Mouse (Mus musculus) liver, embryonic 11.5 days (tissue): ENCODE measurements at regions not wholly inside any gene's neighbourhood (a gene's known extent, or its start where the extent isn't known, plus 50 kb on each side); places are given as distances from the start of the nearest gene placed in this dataset.

Experiments
- ATAC-seq: fragments of 200-750 bp; cut with Nextera tagmentation; replicated peaks from 2 replicates; pipeline ENCODE4 v1.8.0; 2017; ENCODE audit warnings: moderate number of reproducible peaks, mild to moderate bottlenecking, moderate TSS enrichment, moderate library complexity; ENCODE audit not compliant: low FRiP score
- DNase-seq: peaks from one replicate; pipeline ENCODE4 v3.0.0-alpha.2; 2017; ENCODE audit warnings: low spot score
- H3K27ac ChIP-seq: fragments of 300-500 bp; sonication (generic); 2 replicates; pipeline ENCODE4 v1.5.1; 2014; ENCODE audit warnings: mild to moderate bottlenecking, low read depth, low read length, control low read depth
- H3K27me3 ChIP-seq: fragments of 300-500 bp; sonication (generic); replicated peaks from 2 replicates; pipeline ENCODE4 v1.6.1; 2014; ENCODE audit warnings: low read length, mixed read lengths; ENCODE audit not compliant: control insufficient read depth, insufficient read depth
- H3K36me3 ChIP-seq: fragments of 300-500 bp; sonication (generic); 2 replicates; pipeline ENCODE4 v1.6.1; 2014; ENCODE audit warnings: mild to moderate bottlenecking, low read length, moderate library complexity, mixed read lengths; ENCODE audit not compliant: control insufficient read depth, insufficient read depth
- H3K4me1 ChIP-seq: fragments of 300-500 bp; sonication (generic); replicated peaks from 2 replicates; pipeline ENCODE4 v1.6.1; 2014; ENCODE audit warnings: low read length, mixed read lengths; ENCODE audit not compliant: control insufficient read depth, insufficient read depth
- H3K4me2 ChIP-seq: fragments of 300-500 bp; sonication (generic); 2 replicates; pipeline ENCODE4 v1.6.1; 2014; ENCODE audit warnings: mild to moderate bottlenecking, control low read depth, moderate library complexity
- H3K4me3 ChIP-seq: fragments of 300-500 bp; sonication (generic); 2 replicates; pipeline ENCODE4 v1.5.1; 2014; ENCODE audit warnings: low read depth, low read length, control low read depth
- H3K9ac ChIP-seq: fragments of 300-500 bp; sonication (generic); 2 replicates; pipeline ENCODE4 v1.6.1; 2014; ENCODE audit warnings: low read depth, low read length, control low read depth
- H3K9me3 ChIP-seq: fragments of 300-500 bp; sonication (generic); 2 replicates; pipeline ENCODE4 v1.6.1; 2016; ENCODE audit warnings: low read length, inconsistent platforms, mixed read lengths; ENCODE audit not compliant: control insufficient read depth
- WGBS: fragments of 180-500 bp; shearing (Covaris S2); extraction: QIAGEN DNeasy Blood & Tissue Kit; methylation state at CpG from one replicate; pipeline ENCODE4 v1.1.7; 2014; 5-methylcytosine and 5-hydroxymethylcytosine counted together

DNA sequence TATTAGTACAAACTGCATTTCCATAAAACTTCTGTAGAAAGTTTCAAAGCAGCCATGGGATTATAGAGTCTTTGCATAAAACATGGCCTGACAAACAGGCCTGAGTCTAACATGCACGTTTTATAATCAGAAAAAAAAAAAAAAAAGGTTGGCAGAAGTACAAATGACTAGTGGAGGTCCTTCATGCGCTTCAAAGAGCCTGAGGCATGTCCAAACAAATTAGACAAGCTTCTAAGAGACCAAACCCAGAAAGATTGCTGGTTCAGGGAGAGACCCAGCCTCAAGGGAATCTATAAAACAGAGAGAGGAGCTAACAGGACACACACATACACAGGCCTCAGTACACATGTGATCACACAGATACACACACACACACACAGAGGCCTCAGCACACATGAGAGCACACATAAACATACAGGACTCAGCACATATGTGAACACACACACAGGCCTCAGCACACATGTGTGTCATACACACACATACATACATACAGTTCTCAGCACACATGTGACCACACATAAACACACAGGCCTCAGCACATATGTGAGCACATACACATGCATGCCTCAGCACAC lies 57.0 kb upstream of the Gnaq start:
- H3K36me3 ChIP-seq: no peaks in the 10 kb centered on the region
- ATAC-seq (no peak), DNase-seq (no peak)
- H3K4me3 ChIP-seq: no peak overlapping the region
- H3K4me2 ChIP-seq: no peak overlapping the region
- no peaks in the 10 kb centered on the region for H3K27me3 ChIP-seq
- no peak overlapping the region for H3K9ac ChIP-seq
- 56% methylated on average over 2 of the region's 2 CpGs for WGBS
- 0 out of 2 replicates have a peak, but pooled peaks cover 2% of the 10 kb centered on the region for H3K9me3 ChIP-seq
- H3K27ac ChIP-seq: no peak overlapping the region
- H3K4me1 ChIP-seq: no peaks in the 10 kb centered on the region

DNA sequence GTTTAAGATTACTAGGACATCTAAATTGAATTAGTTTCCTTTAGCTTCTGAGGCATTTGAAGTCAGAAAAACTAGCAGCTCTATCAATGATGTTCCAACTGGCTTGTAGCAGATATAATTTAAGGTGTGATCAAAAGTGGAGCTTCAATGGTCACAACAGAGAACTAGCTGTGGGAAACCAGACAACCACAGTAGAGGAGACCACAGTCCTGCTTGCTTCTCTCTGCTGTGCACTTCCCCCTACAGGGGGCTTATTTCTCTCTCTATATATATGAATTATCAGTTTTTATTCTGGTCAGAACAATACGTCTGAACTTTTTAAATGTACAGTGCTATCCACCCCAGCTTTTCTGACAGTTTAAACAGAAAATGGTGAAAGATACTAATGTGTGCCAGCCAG lies 57.6 kb upstream of the Gnaq start:
- no peak overlapping the region for H3K4me3 ChIP-seq
- no peak overlapping the region for H3K9ac ChIP-seq
- ATAC-seq: no peak

DNA sequence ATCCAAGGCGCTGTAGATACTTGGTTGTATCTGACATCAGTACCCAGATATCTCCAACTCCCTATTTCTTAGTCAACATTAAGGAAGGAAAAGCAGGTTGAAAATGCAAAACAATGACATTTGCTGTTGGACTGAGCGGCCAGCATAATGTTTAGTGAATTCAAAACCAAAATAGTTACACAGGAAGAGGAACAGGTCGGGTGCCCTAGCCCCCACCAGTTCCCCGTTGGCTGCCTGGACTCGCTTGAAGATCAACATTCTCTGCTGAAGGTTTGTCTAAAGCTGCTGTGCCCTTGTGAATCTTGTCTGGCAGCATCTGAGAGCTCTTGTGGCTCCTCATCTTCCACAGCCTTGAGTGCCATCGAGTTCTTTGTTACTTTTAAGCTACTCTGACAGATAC lies 65.3 kb upstream of the Gnaq start:
- Histone ChIP-seq H3K27me3 (no peaks in the 10 kb centered on the region), H3K4me1 (no peaks in the 10 kb centered on the region), H3K4me3 (no peak overlapping the region), H3K4me2 (no peak overlapping the region), H3K9me3 (no peaks in the 10 kb centered on the region), H3K27ac (no peak overlapping the region), H3K36me3 (no peaks in the 10 kb centered on the region), H3K9ac (no peak overlapping the region)
- WGBS: 73% methylated on average over 6 of the region's 6 CpGs
- no peak for DNase-seq
- ATAC-seq: no peak

More for the DNA sequence above, 57.6 kb upstream of the Gnaq start:
- no peaks in the 10 kb centered on the region for H3K36me3 ChIP-seq
- 84% methylated on average over 1 of the region's 1 CpGs for WGBS
- DNase-seq: no peak
- H3K4me2 ChIP-seq: no peak overlapping the region
- H3K27ac ChIP-seq: no peak overlapping the region
- H3K27me3 ChIP-seq: no peaks in the 10 kb centered on the region
- no peaks in the 10 kb centered on the region for H3K9me3 ChIP-seq
- H3K4me1 ChIP-seq: no peaks in the 10 kb centered on the region

DNA sequence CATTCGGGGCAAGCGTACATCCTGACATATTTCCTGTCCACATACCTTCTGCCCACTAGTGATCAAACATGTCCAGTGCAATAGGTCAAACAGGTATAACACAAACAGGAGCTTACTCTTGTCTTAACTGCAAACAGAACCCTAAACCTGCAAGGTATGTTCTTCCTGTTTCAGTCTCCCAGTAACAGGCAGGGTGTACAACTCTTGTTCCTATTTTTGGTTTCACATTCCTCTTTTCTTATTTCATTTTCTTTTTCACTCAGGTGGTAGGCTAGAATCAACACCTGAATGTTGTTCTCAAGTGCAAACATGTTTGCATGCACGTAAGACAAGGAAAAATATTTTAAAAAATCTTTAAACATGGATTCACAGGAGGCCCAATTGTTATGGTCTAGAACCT lies 67.7 kb upstream of the Gnaq start:
- peaks cover 3% of the 10 kb centered on the region; the same call in 1 of the 2 replicates for H3K27me3 ChIP-seq
- no peaks in the 10 kb centered on the region for H3K36me3 ChIP-seq
- H3K27ac ChIP-seq: no peak overlapping the region
- no peaks in the 10 kb centered on the region for H3K4me1 ChIP-seq
- H3K9me3 ChIP-seq: no peaks in the 10 kb centered on the region
- H3K9ac ChIP-seq: no peak overlapping the region
- no peak for ATAC-seq
- DNase-seq: no peak
- no peak overlapping the region for H3K4me2 ChIP-seq
- 85% methylated on average over 3 of the region's 3 CpGs for WGBS
- no peak overlapping the region for H3K4me3 ChIP-seq

DNA sequence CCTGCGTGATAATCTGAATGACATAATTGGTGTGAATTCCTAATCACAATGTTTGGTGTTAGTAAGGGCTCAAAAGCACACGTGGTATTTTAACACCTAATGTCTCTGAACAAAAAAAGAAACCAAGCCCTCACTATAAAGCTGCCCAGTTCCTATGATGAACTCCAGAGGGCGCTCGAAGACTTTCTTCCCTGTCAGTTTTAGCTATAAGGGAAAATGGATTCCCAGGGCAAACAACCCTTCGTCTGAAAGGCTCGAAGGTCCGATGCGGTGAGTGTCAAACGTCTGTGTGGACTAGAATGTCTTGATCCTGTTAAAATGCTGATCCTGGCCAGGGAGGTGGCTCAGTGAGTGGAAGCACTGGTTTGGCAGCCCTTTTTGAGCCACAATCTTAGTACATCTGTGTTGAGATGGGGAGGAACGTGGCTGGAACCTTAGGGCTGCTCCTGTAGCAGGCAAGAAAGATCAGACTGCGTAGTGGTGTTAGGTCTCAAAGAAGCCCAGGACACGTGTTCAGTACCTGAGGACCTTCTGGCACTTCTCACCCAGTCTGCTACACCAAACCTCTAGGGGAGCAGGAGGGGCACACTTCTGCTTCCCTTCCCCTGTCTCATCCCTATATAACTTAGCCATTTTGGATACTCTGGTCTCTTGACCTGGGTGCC lies 68.6 kb upstream of the Gnaq start:
- DNase-seq (peak; percentile 65), ATAC-seq (no peak)
- Histone ChIP-seq H3K27ac (no peak overlapping the region), H3K4me3 (0 out of 2 replicates have a peak overlapping the region, but pooled peaks have one; percentile 28), H3K4me2 (peak overlapping the region; percentile 62), H3K9me3 (no peaks in the 10 kb centered on the region), H3K9ac (peak overlapping the region; percentile 26), H3K27me3 (peaks cover 3% of the 10 kb centered on the region; the same call in 1 of the 2 replicates), H3K36me3 (no peaks in the 10 kb centered on the region), H3K4me1 (no peaks in the 10 kb centered on the region)
- WGBS: 14% methylated on average over 12 of the region's 12 CpGs

DNA sequence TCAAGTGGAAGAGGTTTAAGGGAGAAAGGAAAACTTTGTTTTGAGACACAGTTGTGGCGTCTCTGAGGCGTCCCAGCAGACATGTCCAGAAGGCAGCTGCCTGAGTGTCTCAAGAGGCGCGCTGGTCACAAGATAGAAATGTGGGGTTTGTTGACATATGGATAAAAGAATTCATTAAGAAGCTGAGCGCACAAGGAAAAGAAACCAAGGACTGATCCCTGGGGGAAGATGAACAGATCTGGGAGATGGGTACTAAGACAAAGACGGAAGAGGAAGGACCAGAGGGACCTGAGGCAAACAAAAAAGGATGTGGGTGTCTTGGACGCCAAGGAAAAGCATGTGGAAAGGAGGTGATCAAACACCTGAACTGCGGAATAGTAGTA lies 69.1 kb upstream of the Gnaq start:
- Histone ChIP-seq H3K9ac (no peak overlapping the region), H3K27ac (no peak overlapping the region), H3K4me2 (peak overlapping the region; percentile 62), H3K9me3 (no peaks in the 10 kb centered on the region), H3K4me3 (no peak overlapping the region), H3K4me1 (no peaks in the 10 kb centered on the region), H3K36me3 (no peaks in the 10 kb centered on the region), H3K27me3 (peaks cover 3% of the 10 kb centered on the region; the same call in 1 of the 2 replicates)
- DNase-seq (no peak), ATAC-seq (no peak)
- WGBS: 58% methylated on average over 8 of the region's 8 CpGs

DNA sequence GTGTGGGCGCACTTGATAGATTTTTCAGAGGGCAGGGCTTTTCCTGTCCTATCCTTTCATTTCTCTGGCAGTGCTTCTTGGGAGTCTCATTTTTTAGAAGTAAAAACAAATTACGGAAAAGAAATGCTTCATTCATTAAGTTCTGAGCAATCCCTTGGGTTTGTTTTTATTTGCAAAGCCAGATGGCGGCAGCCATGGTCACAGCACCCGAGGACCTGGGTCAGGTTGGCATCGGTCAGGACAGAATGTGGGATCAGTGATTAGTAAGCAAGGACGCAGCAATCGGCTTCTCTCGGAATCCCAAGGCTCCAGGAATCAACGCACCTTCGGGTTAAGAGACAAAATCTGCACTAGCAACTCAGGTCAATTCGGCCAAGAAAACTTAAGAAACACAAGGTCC lies 70.8 kb upstream of the Gnaq start:
- DNase-seq: no peak
- no peak overlapping the region for H3K9ac ChIP-seq
- no peak overlapping the region for H3K4me3 ChIP-seq
- no peak for ATAC-seq
- 81% methylated on average over 11 of the region's 11 CpGs for WGBS
- H3K27me3 ChIP-seq: peaks cover 3% of the 10 kb centered on the region; the same call in 1 of the 2 replicates
- no peak overlapping the region for H3K27ac ChIP-seq
- H3K9me3 ChIP-seq: no peaks in the 10 kb centered on the region
- no peak overlapping the region for H3K4me2 ChIP-seq
- H3K36me3 ChIP-seq: no peaks in the 10 kb centered on the region
- no peaks in the 10 kb centered on the region for H3K4me1 ChIP-seq

DNA sequence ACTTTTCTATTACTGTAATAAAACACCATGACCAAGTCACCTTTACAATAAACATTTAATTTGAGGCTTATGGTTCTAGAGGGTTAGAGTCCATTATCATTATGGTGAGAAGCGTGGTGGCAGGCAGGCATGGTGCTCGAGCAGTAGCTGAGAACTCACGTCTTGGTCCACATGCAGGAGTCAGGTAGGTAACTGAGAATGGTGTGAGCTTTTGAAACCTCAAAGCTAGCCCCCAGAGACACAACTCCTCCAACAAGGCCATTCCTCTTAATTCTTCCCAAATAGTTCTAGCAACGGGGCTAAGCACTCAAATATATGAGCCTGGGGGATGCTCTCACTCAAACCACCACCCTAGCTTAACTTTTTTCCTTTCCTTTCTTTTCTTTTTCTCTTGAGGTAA lies 73.6 kb upstream of the Gnaq start:
- no peak overlapping the region for H3K4me2 ChIP-seq
- 78% methylated on average over 4 of the region's 4 CpGs for WGBS
- no peak overlapping the region for H3K27ac ChIP-seq
- ATAC-seq (no peak), DNase-seq (no peak)
- H3K9me3 ChIP-seq: no peaks in the 10 kb centered on the region
- H3K27me3 ChIP-seq: peaks cover 3% of the 10 kb centered on the region; the same call in 1 of the 2 replicates
- H3K9ac ChIP-seq: no peak overlapping the region
- H3K36me3 ChIP-seq: no peaks in the 10 kb centered on the region
- H3K4me3 ChIP-seq: no peak overlapping the region
- no peaks in the 10 kb centered on the region for H3K4me1 ChIP-seq
